Mouse (Mus musculus) kidney, adult 8-10 months (tissue): ENCODE data around the gene Hoxb3.

Experiments
- DNase-seq, 2 experiments: peaks; one replicate each; pipeline ENCODE4 v3.0.0; 2022

Gene Hoxb3

DNA sequence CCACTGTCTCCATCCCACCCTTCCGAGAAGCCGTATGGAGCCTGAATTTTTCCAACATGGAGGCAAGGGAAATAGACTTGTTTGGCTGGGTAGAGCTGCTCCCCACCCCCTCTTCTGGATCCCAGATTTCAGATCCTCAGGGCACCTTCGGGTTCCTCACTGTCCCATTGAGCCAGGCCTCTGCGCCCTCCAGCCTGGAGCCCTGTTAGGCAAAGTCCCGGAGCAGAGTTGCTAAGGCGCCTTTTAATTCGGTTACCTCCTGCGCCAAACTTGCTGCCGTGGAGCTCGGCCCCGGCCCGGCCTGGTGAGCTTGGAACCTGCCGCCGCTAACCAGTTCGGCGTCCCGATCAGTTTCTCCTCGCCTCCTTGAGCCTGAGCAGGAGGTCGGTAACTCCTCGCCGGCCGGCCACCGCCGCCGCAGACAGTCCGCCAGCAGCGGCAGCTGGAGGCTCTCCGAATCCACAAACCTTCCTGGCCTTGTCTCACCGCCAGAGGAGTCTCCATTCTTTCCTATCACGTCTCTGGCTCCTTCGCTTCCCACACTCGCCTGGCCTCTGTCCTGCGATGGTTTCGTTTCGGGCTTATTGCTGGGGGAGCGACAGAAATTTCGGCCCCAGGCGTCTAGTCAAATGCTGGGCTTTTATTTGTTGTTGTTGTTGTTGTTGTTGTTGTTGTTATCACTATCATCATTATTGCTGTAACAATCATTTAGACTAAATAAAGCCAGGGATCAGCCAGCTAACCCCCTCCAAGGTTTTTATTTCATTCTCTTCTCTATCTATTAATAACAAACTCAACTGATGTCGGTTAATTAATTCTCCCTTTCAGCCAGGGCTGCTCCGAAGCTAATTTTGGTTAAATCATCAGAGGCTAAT lies 18.8 kb downstream of the Hoxb3 start:
- peak; percentile 59 to 69 for DNase-seq

DNA sequence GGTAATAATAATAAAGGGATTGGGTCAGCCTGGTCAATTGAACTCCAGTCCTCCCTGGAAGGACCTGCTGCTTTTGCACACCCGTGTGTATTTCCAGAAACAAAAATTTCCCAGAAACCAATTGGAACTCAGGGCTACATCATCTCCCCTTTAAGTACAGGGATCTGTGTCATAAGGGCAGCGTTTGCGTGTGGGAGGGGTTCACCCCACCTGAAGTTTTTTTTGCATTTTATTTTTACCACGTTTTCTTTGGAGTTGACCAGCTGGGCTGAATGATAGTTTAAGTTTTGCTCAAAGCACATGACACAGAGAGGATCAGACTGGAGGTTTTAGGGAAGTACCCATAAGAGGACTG lies 19.4 kb downstream of the Hoxb3 start:
- DNase-seq = no peak

DNA sequence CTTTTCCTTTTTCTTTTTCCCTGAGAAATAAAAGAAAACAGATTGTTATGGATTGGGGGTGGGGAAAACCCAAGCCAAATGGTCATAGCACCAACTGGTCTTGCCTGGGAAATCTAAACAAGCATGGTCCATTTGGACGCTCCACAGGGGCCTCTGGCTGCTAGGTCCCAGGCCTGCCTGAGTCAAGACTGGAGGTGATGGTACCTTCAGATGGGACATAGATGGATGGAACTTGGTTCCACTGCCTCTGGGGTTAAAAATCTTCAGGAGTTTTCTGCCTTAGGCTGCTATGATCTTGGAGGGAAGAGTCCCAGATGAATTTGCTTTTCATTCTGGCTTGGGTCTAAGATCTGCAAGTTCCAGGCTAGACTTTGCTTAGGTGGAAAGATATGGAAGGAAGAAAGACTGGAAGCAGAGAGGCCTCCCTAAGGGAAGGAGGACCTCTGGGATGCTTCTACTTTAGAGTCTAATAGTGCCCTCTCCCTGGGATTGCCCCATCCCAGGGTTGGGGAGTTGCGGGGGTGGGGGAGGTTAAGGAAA lies 20.1 kb downstream of the Hoxb3 start:
- peak in 1 of 2 experiments; percentile 6 for DNase-seq

DNA sequence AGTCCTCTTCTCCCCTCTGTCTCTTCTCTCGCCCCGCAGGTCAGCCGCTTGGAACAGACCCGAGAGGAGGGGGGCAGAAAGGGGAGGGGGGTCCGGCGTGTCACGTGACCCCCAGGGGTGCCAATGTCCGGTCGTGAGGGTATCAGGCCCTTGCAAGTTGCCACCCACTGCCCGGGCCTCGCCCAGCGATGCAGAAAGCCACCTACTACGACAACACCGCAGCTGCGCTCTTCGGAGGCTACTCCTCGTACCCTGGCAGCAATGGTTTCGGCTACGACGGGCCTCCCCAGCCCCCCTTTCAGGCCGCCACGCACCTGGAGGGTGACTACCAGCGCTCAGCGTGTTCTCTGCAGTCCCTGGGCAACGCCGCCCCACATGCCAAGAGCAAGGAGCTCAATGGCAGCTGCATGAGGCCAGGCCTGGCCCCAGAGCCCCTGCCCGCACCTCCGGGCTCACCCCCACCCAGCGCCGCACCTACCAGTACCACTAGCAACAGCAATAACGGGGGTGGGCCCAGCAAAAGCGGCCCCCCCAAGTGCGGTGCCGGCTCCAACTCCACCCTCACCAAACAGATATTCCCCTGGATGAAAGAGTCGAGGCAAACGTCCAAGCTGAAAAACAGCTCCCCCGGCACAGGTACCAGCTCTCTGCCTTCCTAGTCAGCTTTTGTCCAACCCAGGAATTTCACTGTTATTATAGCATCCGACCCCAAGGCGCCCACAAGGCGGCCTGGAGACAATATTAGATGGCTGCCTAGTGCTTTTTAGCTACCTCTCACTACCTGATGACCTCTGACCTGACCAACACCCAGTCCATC lies 21.1 kb downstream of the Hoxb3 start:
- no peak for DNase-seq

DNA sequence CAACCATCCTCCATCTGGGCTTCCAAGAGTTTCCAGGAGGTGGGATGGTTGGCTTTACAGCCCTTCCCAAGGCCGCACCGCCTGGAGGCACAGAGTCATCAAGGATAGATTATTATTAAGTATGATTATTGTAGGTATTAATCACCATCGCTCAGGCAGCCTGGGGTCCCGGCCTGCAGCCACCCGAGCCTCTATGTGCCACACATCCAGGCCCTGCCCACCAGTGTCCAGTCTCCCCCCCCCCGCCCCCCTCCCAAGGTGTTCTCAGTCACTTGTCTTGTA lies 21.7 kb downstream of the Hoxb3 start:
- DNase-seq = no peak

DNA sequence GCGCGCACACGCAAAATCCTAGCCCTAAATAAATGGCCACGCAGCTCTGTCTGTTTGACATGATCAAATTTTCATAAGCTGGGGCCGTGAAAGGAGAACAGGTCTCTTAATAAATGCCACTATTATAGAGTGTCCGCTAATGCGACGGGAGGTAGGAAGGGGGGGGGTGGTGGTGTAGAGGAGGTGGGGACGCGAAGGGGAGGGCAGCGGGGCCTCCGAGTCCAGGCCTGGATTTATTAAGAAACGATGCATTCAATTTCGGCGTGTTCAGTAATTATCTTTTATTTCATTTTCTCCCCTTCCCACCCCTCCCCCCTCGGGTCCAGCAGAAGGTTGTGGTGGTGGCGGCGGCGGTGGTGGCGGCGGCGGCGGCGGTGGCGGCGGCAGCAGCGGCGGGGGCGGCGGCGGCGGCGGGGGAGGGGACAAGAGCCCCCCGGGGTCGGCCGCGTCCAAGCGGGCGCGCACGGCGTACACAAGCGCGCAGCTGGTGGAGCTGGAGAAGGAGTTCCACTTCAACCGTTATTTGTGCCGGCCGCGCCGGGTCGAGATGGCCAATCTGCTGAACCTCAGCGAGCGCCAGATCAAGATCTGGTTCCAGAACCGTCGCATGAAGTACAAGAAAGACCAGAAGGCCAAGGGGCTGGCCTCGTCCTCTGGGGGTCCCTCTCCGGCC lies 22.2 kb downstream of the Hoxb3 start:
- DNase-seq = no peak

DNA sequence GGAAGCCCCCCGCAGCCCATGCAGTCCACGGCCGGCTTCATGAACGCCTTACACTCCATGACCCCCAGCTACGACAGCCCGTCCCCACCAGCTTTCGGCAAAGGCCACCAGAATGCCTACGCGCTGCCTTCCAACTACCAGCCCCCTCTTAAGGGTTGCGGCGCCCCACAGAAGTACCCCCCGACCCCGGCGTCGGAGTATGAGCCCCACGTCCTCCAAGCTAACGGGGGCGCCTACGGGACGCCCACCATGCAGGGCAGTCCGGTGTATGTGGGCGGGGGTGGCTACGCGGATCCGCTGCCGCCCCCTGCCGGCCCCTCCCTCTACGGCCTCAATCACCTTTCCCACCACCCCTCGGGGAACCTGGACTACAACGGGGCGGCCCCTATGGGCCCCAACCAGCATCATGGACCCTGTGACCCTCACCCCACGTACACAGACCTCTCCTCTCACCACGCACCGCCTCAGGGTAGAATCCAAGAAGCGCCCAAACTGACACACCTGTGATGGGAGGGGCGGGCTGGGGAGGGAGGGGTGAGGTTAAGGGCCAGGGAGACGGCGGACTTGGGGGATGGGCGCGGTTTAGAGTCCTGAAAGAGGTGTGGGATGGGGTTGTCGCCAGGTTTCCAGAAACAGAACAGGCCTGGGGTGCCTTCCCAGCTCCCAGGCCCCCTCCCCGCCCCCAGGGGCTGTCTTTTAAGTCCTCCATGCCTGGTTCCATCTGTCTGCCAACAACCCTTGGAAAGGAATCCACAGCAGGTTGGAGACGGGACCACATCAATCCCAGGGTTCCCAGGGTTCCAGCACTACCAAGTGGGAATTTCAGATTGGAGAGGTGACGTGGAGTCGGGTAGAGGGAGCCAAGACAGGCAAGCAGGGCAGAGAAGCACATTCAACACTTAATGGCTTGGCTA lies 23.0 kb downstream of the Hoxb3 start:
- peak; percentile 66 to 71 for DNase-seq

DNA sequence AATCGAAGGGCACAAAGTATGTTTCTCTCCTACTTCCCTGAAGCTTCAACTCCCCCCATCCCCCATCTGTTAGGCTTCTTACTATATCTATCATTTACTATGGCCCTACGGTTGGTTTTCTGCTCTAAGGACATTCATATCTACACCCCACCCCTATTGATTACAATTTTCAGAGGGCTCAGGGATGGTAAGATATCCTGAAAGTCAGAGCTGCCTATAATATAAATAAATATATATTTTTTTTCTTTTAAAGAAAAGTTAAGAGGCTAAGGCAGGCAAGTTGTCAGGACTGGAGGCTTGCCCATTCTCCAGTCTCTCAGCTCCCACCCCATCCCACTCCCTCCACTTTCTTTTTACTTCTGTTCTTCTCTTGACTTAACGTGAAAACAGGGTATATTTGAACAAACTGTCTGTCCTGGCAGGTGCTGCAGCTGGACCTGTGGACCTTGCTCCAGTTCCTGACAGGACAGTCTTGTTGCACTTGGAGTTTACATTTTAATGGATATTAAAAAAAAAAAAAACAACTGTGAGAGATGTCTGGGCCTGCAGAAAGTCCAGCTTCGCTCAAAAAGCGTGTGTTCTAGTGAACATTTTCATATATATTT lies 23.9 kb downstream of the Hoxb3 start:
- DNase-seq = peak in 1 of 2 experiments; percentile 57

DNA sequence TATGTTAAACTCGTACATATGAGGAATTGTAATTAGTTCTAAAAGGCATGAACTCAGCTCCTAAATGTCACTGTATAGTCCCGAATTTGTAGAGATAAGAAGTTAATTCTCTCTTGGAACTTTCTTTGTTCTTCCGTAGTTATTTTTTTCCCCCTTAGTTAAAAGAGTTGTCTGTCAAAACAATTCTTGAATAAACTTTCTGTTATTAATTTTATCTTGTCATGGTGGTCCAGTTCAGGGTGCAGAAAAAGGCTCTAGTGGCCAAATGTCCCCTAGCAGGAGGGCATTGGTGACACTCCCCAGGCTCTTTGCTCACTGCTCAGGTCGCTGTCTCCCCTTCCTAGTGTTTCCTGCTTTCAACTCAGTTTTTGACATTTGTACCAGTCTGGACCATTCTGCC lies 24.6 kb downstream of the Hoxb3 start:
- DNase-seq = no peak

DNA sequence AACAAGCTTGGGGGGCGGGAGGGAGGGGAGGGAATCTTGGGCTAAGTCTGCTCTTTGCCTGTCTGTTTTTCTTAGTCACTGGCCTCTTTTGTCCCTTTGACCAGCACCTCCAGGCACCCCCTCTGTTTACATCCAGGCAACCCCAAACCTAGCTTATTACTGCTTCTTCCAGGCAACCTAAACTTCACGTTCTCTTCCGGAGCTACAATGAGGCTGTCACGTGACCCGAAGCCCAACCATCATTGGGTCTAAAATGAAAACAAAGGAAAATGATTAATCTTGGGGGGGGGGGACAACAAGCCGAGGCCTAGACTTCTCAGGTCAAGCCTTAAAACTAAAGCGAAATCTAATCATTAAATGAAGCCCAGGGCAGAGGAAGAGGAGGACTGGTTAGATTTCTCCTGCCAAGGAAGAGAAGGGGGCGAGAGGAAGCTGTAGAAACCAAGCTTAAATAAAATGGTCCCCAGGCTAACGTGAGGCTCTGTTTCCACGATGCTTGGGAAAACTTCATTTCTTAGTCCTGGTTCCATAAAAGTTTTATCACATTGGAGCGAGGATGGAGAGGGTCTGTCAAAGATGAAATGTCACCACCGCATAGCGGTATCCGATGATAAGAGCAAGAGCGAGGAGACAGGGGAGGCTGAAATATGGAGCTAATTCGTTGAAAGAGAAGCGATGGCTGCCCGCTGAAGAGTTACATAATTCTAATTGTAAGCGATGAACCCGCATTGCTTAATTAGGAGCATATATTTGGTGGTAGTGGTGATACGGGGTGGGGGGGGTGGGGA lies 25.2 kb downstream of the Hoxb3 start:
- DNase-seq = peak; percentile 78 to 81

DNA sequence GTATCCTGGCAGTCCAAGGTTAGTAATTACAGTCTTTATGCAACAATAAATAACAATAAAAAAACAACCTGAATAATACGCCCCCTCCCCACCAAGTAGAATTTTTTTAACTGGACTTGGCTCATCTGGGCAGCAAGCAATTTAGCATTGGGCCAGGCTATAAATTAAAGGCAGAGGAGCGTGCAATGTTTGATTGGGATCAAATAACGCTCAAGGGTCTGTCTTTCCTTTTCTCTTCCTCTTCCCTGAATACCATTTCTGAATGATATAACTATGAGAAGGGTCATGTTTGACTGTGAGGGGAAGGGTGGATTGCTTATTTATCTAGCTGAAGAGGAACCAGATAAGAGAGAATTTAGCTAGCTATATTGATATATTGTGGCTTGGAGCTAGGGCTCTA lies 25.9 kb downstream of the Hoxb3 start:
- DNase-seq = no peak

DNA sequence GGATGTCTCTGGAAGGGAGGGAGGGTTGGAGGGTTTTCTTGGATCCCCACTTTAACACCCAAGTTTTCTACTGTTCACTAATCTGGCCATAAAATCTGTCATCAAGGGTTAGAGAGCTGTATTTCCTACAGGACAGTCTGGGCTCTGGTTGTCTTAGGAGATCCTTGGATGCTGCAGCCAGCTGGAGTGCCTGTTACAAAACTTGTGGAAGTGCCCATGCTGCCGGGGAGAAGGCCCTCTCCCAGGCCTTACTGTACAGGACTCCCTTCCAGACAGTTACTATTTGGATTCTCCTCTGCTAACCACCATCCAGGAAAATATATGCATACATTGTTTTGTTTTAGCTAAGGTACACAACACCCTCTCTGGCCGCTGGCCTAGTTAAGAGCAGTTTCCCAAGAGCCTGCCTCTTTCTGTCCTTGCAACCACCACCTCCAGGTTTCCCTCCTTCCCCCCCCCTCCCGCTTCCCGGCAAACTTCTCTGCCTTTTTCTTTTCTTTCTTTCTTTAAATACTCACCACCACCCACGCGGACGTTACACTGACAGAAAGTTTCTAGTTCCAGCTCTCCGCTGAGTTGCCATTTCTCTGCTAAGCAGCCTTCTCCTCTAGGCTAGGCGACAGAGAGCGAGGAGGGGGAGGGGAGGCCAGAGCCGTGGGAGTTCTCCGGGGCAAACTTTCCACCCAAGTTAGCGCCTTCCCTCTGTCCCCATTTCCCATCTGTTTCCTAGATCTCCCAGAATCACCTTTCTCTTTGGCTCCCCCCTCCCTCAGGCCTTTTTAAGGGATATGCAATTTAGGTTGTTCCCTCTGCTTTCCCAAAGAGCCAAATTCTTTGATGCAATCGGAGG lies 26.6 kb downstream of the Hoxb3 start:
- peak in 1 of 2 experiments; percentile 67 for DNase-seq

DNA sequence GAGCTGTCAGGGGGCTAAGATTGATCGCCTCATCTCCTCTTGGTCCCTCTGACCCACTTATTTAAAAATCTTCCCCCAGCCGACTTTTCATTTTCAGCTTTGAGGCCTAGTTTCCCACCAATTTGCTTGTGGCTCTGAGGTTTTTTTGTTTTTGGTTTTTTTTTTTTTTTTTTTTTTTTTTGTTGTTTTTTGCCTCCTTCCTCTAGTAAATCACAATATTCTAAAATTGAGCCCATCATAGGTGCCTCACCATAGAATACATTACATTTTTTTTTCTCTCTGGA lies 27.2 kb downstream of the Hoxb3 start, which contains the start of gene Hoxb2:
Gene Hoxb2 (plus strand): TSS at position 185 of the 284 bp plus-strand sequence.
- no peak for DNase-seq

DNA sequence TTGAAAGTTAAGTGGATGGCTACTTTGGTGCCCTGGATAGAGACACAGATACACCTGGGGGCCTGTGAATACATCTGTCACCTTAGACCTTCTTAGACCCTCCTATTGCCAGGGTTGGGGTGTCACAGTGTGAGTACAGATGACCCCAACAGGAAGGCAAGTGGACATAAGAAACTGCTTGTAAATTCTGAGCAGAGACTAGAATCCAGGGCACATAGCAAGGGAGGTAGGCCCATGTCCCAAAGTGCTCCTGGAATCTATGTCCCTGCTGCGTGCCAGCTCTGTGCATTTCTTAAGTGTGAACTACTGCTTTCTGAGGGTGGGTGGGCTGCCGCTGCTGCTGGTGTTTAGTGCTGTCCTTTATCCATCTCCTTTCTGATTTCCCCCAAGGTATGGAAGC lies 27.7 kb downstream of the Hoxb3 start:
- DNase-seq = no peak

DNA sequence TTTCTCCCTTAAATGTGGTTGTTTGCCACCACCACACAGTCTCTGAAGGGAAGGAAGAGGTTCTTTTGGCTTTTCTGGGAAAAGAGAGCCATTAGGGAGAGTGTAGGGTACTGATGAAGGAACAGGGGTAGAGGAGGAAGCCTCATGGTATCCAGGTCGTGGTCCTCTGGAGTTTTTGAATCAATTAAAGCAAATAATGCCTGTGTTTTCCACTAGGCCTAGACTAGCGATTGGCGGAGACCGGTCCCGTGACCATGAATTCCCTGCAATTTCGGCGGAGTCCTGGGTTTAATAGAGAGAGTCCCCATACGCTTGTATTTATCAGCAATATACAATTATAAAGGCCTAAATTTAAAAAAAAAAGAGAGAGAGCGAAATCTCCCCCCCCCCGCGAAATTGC lies 28.2 kb downstream of the Hoxb3 start:
- peak in 1 of 2 experiments; percentile 58 for DNase-seq

DNA sequence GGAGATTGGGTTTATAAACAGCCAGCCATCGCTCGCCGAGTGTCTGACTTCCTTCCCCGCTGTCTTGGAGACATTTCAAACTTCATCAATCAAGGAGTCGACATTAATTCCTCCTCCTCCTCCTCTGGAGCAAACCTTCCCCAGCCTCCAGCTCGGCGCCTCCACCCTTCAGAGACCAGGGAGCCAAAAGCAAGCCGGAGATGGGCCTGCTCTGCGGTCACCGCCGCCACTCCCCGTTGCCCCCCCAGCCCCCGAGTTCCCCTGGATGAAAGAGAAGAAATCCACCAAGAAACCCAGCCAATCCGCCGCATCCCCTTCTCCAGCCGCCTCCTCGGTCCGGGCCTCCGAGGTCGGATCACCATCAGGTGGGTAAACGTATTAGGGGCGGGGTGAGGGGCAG lies 28.7 kb downstream of the Hoxb3 start:
- DNase-seq = peak; percentile 68 to 83

DNA sequence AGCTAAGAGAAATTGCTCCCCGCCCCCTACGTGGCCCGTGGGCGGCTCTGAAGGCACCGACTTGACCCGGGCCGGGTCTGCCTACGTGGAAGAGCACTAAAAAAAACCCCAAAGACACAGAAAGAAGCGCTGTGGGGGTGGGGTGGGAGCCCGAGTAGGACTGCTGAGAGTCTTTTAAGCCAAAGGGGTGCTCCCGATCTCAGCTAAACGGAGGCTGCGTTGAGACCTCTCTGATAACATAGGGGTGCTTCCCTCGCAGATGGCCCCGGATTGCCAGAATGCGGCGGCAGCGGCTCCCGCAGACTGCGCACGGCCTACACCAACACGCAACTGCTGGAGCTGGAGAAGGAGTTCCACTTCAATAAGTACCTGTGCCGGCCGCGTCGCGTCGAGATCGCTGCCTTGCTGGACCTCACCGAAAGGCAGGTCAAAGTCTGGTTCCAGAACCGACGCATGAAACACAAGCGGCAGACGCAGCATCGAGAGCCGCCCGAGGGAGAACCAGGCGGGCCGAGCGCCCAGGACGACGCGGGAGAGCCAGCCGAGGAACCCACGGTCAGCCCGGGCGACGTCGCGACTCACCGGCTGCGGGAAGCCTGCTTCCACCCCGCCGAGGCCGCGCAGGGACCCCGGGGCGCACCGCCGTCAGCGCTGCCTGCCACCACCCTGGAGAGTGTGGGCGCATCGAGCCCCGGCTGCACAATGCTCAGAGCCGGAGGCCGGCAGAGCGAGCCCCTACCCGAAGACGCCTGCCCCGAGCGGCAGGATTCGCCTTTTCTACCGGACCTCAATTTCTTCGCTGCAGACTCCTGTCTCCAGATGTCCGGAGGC lies 29.8 kb downstream of the Hoxb3 start:
- DNase-seq = peak; percentile 74 to 80

DNA sequence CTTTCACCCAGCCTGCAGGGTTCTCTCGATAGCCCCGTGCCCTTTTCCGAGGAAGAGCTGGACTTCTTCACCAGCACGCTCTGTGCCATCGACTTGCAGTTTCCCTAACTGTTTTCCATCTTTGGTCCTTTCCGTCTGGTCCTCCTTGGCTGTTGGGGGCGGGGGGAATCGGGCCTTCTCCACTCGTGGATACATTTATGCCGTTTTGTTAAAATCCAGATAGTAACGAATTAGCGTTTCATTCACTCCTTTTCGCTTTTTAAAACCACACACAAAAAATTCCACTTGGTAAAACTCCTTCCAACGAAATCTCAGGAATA lies 30.4 kb downstream of the Hoxb3 start:
- DNase-seq = no peak

DNA sequence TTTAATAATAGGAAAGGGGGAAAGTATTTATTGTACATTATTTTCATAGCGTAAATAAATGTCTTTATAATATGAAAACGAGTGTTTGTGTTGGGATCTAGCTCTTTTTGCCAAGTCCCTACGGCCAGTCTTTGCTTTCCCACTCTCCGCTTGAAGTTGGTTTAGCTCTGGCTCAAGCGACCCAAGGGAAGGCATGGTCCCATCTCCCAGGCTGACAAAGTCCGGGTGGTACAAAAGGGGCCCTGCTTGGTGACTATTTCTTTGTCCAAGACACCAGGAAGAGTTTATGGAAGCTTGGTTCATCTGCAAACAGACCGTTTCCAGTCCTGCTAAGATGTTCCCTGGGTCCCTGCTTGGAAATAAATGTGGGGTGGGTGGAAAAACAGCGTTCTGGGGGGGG lies 30.8 kb downstream of the Hoxb3 start:
- peak in 1 of 2 experiments; percentile 21 for DNase-seq
